Mouse (Mus musculus) cerebellum, adult 2 months (tissue): ENCODE results near the gene Lrp5.

Source experiments
- CTCF ChIP-seq: fragments of 200-500 bp; IDR thresholded peaks from 2 replicates; pipeline ENCODE4 v1.5.1; 2011; ENCODE audit warnings: low read depth, mild to moderate bottlenecking, control low read depth, low read length, moderate library complexity, borderline replicate concordance; ENCODE audit not compliant: insufficient read depth
- POLR2A ChIP-seq: fragments of 200-500 bp; IDR thresholded peaks from 2 replicates; pipeline ENCODE4 v1.6.1; 2011; ENCODE audit warnings: low read length, control low read depth, borderline replicate concordance; ENCODE audit not compliant: insufficient read depth

- TF ChIP-seq POLR2A (no peak), CTCF (no peak)
Observed at GRCm38 (mm10) chr19:3544995-3545394, 141.4 kb downstream of the Lrp5 start.
